Mouse (Mus musculus): ENCODE measurements around the gene Gtf2h1.

DNA sequence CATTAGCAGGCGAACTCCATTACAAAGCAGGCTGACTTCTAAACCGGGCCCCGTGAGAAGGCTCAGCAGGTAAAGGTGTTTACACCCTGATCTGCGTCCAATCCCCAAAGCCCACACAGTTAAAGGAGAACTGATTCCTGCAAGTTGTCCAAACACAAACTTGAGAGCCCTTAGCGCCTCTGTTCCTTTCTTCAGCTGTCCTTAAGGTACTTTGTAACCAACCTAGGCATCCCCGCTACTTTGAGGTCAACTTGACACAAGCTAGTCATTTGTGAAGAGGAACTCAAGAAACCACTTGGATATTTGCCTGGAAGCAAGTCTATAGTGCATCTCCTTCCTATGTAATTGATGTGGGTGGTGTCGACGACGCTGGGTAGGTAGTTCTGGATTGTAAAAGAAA is 61.5 kb downstream of the Gtf2h1 start:
- no peak for TF ChIP-seq CTCF (IDR thresholded peaks at IDR 0.05; ENCODE audit: low read depth, low read length)
- TF ChIP-seq POLR2A (IDR thresholded peaks at IDR 0.05; ENCODE audit: extremely low read depth, insufficient read depth, low read length), result no peak

Measured in liver, adult 2 months (tissue).